Mouse (Mus musculus): ENCODE measurements at regions not wholly inside any gene's neighbourhood (a gene's known extent, or its start where the extent isn't known, plus 50 kb on each side); places are given as distances from the start of the nearest gene placed in this dataset.
"Not testable (repeated sequence)": the region's sequence is repeated elsewhere in the genome, so short reads cannot be mapped to it uniquely, and the experiment has no call there.

GRCm38 (mm10) chr16:73613017-73613416, 798.6 kb downstream of the Robo2 start:
- Histone ChIP-seq H3K4me2 (replicated peaks) (no peak overlapping the region), H3K36me3 (no peaks in the 10 kb centered on the region), H3K4me1 (peaks cover 6% of the 10 kb centered on the region; the same call in 1 of the 2 replicates), H3K27ac (no peak overlapping the region), H3K9me3 (no peaks in the 10 kb centered on the region), H3K4me3 (no peak overlapping the region), H3K27me3 (no peaks in the 10 kb centered on the region), H3K9ac (no peak overlapping the region)
- no peak for ATAC-seq (ENCODE audit: low FRiP score, low read depth)
- 92% methylated on average over 9 of the region's 9 CpGs for WGBS

GRCm38 (mm10) chr16:73591421-73591820, 820.2 kb downstream of the Robo2 start:
- Histone ChIP-seq H3K27me3 (no peaks in the 10 kb centered on the region), H3K4me2 (replicated peaks) (no peak overlapping the region), H3K9ac (no peak overlapping the region), H3K4me1 (no peaks in the 10 kb centered on the region), H3K9me3 (no peaks in the 10 kb centered on the region), H3K36me3 (no peaks in the 10 kb centered on the region), H3K4me3 (no peak overlapping the region), H3K27ac (no peak overlapping the region)
- no peak for ATAC-seq (ENCODE audit: low FRiP score, low read depth)
- WGBS = 79% methylated on average over 2 of the region's 2 CpGs

- no peak for ATAC-seq (ENCODE audit: low FRiP score, low read depth)
- H3K9ac ChIP-seq = no peak overlapping the region
- WGBS = 81% methylated on average over 7 of the region's 7 CpGs
These were observed 850.4 kb downstream of the Robo2 start for GRCm38 (mm10) chr16:73561216-73561615.

GRCm38 (mm10) chr16:73556940-73557339, 854.7 kb downstream of the Robo2 start:
- Histone ChIP-seq H3K27me3 (no peaks in the 10 kb centered on the region), H3K4me3 (no peak overlapping the region), H3K27ac (no peak overlapping the region), H3K4me2 (replicated peaks) (no peak overlapping the region), H3K9me3 (no peaks in the 10 kb centered on the region), H3K36me3 (no peaks in the 10 kb centered on the region), H3K4me1 (no peaks in the 10 kb centered on the region), H3K9ac (no peak overlapping the region)
- no peak for ATAC-seq (ENCODE audit: low FRiP score, low read depth)
- 65% methylated on average over 4 of the region's 4 CpGs for WGBS

More at GRCm38 (mm10) chr16:73561216-73561615, 850.4 kb downstream of the Robo2 start:
- H3K27me3 ChIP-seq = no peaks in the 10 kb centered on the region
- H3K4me1 ChIP-seq = no peaks in the 10 kb centered on the region
- no peaks in the 10 kb centered on the region for H3K36me3 ChIP-seq
- H3K4me3 ChIP-seq = no peak overlapping the region
- no peak overlapping the region for H3K27ac ChIP-seq
- no peaks in the 10 kb centered on the region for H3K9me3 ChIP-seq
- no peak overlapping the region for H3K4me2 ChIP-seq (replicated peaks)

GRCm38 (mm10) chr16:73543651-73544050, 868.0 kb downstream of the Robo2 start:
- Histone ChIP-seq H3K36me3 (no peaks in the 10 kb centered on the region), H3K9ac (no peak overlapping the region), H3K27me3 (no peaks in the 10 kb centered on the region), H3K4me1 (no peaks in the 10 kb centered on the region), H3K4me3 (no peak overlapping the region), H3K9me3 (no peaks in the 10 kb centered on the region), H3K4me2 (replicated peaks) (no peak overlapping the region), H3K27ac (no peak overlapping the region)
- ATAC-seq (ENCODE audit: low FRiP score, low read depth) = no peak
- 80% methylated on average over 3 of the region's 3 CpGs for WGBS

GRCm38 (mm10) chr16:73538040-73538439, 873.6 kb downstream of the Robo2 start:
- H3K4me3 ChIP-seq = no peak overlapping the region
- no peak overlapping the region for H3K27ac ChIP-seq

GRCm38 (mm10) chr16:73537541-73537940, 874.1 kb downstream of the Robo2 start:
- H3K27ac ChIP-seq = no peak overlapping the region
- no peak overlapping the region for H3K4me3 ChIP-seq
- H3K9me3 ChIP-seq = no peaks in the 10 kb centered on the region
- no peaks in the 10 kb centered on the region for H3K27me3 ChIP-seq
- 75% methylated on average over 7 of the region's 7 CpGs for WGBS
- no peaks in the 10 kb centered on the region for H3K36me3 ChIP-seq
- H3K4me2 ChIP-seq (replicated peaks) = no peak overlapping the region
- no peak overlapping the region for H3K9ac ChIP-seq
- no peak for ATAC-seq (ENCODE audit: low FRiP score, low read depth)
- no peaks in the 10 kb centered on the region for H3K4me1 ChIP-seq

More at GRCm38 (mm10) chr16:73538040-73538439, 873.6 kb downstream of the Robo2 start:
- Histone ChIP-seq H3K4me1 (no peaks in the 10 kb centered on the region), H3K4me2 (replicated peaks) (no peak overlapping the region), H3K27me3 (no peaks in the 10 kb centered on the region), H3K36me3 (no peaks in the 10 kb centered on the region), H3K9ac (no peak overlapping the region), H3K9me3 (no peaks in the 10 kb centered on the region)
- ATAC-seq (ENCODE audit: low FRiP score, low read depth) = no peak
- 71% methylated on average over 7 of the region's 7 CpGs for WGBS

GRCm38 (mm10) chr16:73530191-73530590, 881.4 kb downstream of the Robo2 start:
- Histone ChIP-seq H3K9ac (no peak overlapping the region), H3K27me3 (no peaks in the 10 kb centered on the region), H3K9me3 (no peaks in the 10 kb centered on the region), H3K4me2 (replicated peaks) (peak overlapping the region; percentile 51), H3K36me3 (no peaks in the 10 kb centered on the region), H3K27ac (no peak overlapping the region), H3K4me3 (peak overlapping the region; percentile 17; the same call in 1 of the 2 replicates), H3K4me1 (peaks cover 6% of the 10 kb centered on the region)
- peak; percentile 57; the same call in 1 of the 2 replicates for ATAC-seq (ENCODE audit: low FRiP score, low read depth)
- 24% methylated on average over 10 of the region's 10 CpGs for WGBS

- H3K4me2 ChIP-seq (replicated peaks); ATAC-seq (ENCODE audit: low FRiP score, low read depth); H3K27me3 ChIP-seq; H3K27ac ChIP-seq; H3K9me3 ChIP-seq; H3K9ac ChIP-seq; H3K4me1 ChIP-seq; H3K36me3 ChIP-seq; H3K4me3 ChIP-seq: not testable (repeated sequence)
- WGBS = 60% methylated on average over 3 of the region's 3 CpGs
These were observed 888.7 kb downstream of the Robo2 start for GRCm38 (mm10) chr16:73522931-73523330.

GRCm38 (mm10) chr16:73504759-73505158, 906.9 kb downstream of the Robo2 start:
- Histone ChIP-seq H3K27me3 (no peaks in the 10 kb centered on the region), H3K4me2 (replicated peaks) (no peak overlapping the region), H3K9ac (no peak overlapping the region), H3K9me3 (no peaks in the 10 kb centered on the region), H3K27ac (no peak overlapping the region), H3K36me3 (no peaks in the 10 kb centered on the region), H3K4me3 (no peak overlapping the region), H3K4me1 (no peaks in the 10 kb centered on the region)
- ATAC-seq (ENCODE audit: low FRiP score, low read depth) = no peak

- H3K27ac ChIP-seq = no peak overlapping the region
- H3K4me3 ChIP-seq = no peak overlapping the region
- no peaks in the 10 kb centered on the region for H3K9me3 ChIP-seq
- H3K27me3 ChIP-seq = no peaks in the 10 kb centered on the region
- WGBS = 84% methylated on average over 1 of the region's 1 CpGs
- H3K4me2 ChIP-seq (replicated peaks) = no peak overlapping the region
- H3K36me3 ChIP-seq = no peaks in the 10 kb centered on the region
- ATAC-seq (ENCODE audit: low FRiP score, low read depth) = no peak
- no peak overlapping the region for H3K9ac ChIP-seq
- no peaks in the 10 kb centered on the region for H3K4me1 ChIP-seq
These were observed 912.9 kb downstream of the Robo2 start for GRCm38 (mm10) chr16:73498636-73499208.

- ATAC-seq (ENCODE audit: low FRiP score, low read depth) = no peak
- WGBS = 78% methylated on average over 2 of the region's 2 CpGs
- Histone ChIP-seq H3K4me3 (no peak overlapping the region), H3K4me2 (replicated peaks) (no peak overlapping the region), H3K4me1 (0 out of 2 replicates have a peak, but pooled peaks cover 6% of the 10 kb centered on the region), H3K27ac (no peak overlapping the region), H3K36me3 (no peaks in the 10 kb centered on the region), H3K27me3 (no peaks in the 10 kb centered on the region), H3K9ac (no peak overlapping the region), H3K9me3 (no peaks in the 10 kb centered on the region)
These were observed 928.3 kb downstream of the Robo2 start for GRCm38 (mm10) chr16:73483214-73483856.

GRCm38 (mm10) chr16:73482176-73482575, 929.4 kb downstream of the Robo2 start:
- Histone ChIP-seq H3K27me3 (no peaks in the 10 kb centered on the region), H3K9me3 (no peaks in the 10 kb centered on the region), H3K4me1 (0 out of 2 replicates have a peak, but pooled peaks cover 6% of the 10 kb centered on the region), H3K4me2 (replicated peaks) (no peak overlapping the region), H3K9ac (no peak overlapping the region), H3K4me3 (no peak overlapping the region), H3K27ac (no peak overlapping the region), H3K36me3 (no peaks in the 10 kb centered on the region)
- no peak for ATAC-seq (ENCODE audit: low FRiP score, low read depth)
- 69% methylated on average over 6 of the region's 6 CpGs for WGBS
